Mouse (Mus musculus) small intestine, adult 2 months (tissue): ENCODE data around the gene Fbxo44. TPM values are rescaled to one million over a fixed set of nuclear protein-coding genes. Genes with fewer than 3 reads are reported as not detected.

Source experiments
- H3K27ac ChIP-seq: fragments of 200-500 bp; 2 replicates; pipeline ENCODE4 v1.5.1; 2012; ENCODE audit warnings: low read depth, low read length, control low read depth, inconsistent platforms; ENCODE audit not compliant: insufficient read depth
- H3K27me3 ChIP-seq: fragments of 200-500 bp; 2 replicates; pipeline ENCODE4 v1.6.1; 2012; ENCODE audit warnings: mild to moderate bottlenecking, moderate library complexity, low read length, inconsistent platforms; ENCODE audit not compliant: control insufficient read depth, insufficient read depth
- H3K36me3 ChIP-seq: fragments of 200-500 bp; 2 replicates; pipeline ENCODE4 v1.6.1; 2012; ENCODE audit warnings: mild to moderate bottlenecking, low read length, control low read depth, inconsistent platforms; ENCODE audit not compliant: control insufficient read depth, insufficient read depth
- H3K4me1 ChIP-seq: fragments of 200-500 bp; 2 replicates; pipeline ENCODE4 v1.6.1; 2012; ENCODE audit warnings: low read length, inconsistent platforms, mixed read lengths; ENCODE audit not compliant: control insufficient read depth, insufficient read depth, insufficient read length
- H3K4me3 ChIP-seq: fragments of 200-500 bp; 2 replicates; pipeline ENCODE4 v1.5.1; 2012; ENCODE audit warnings: low read depth, mild to moderate bottlenecking, control low read depth, inconsistent platforms, low read length, moderate library complexity
- CTCF ChIP-seq: fragments of 200-500 bp; IDR thresholded peaks from 2 replicates; pipeline ENCODE4 v1.5.1; 2012; ENCODE audit warnings: low read depth, mild to moderate bottlenecking, control low read depth, inconsistent platforms, low read length, moderate library complexity, mixed read lengths; ENCODE audit not compliant: insufficient replicate concordance, insufficient read length; ENCODE audit errors: extremely low read depth
- POLR2A ChIP-seq: fragments of 200-500 bp; IDR thresholded peaks from 2 replicates; pipeline ENCODE4 v1.6.1; 2012; ENCODE audit warnings: low read depth, mild to moderate bottlenecking, control low read depth, inconsistent platforms, low read length, moderate library complexity
- WGBS: fragments of 180-500 bp; shearing (Covaris S2); methylation state at CpG from one replicate; pipeline ENCODE4 v1.1.7; 2018; 5-methylcytosine and 5-hydroxymethylcytosine counted together
- polyA plus RNA-seq: library from polyadenylated mRNA; depleted of rRNA; stranded (reverse); fragments of >200 nt; gene quantifications from 2 replicates; pipeline ENCODE4 v1.2.3, GENCODE M21; 2012; rRNA removed

Gene Fbxo44
- polyA plus RNA-seq: 7.3 and 17.7 TPM in 2 replicates

DNA sequence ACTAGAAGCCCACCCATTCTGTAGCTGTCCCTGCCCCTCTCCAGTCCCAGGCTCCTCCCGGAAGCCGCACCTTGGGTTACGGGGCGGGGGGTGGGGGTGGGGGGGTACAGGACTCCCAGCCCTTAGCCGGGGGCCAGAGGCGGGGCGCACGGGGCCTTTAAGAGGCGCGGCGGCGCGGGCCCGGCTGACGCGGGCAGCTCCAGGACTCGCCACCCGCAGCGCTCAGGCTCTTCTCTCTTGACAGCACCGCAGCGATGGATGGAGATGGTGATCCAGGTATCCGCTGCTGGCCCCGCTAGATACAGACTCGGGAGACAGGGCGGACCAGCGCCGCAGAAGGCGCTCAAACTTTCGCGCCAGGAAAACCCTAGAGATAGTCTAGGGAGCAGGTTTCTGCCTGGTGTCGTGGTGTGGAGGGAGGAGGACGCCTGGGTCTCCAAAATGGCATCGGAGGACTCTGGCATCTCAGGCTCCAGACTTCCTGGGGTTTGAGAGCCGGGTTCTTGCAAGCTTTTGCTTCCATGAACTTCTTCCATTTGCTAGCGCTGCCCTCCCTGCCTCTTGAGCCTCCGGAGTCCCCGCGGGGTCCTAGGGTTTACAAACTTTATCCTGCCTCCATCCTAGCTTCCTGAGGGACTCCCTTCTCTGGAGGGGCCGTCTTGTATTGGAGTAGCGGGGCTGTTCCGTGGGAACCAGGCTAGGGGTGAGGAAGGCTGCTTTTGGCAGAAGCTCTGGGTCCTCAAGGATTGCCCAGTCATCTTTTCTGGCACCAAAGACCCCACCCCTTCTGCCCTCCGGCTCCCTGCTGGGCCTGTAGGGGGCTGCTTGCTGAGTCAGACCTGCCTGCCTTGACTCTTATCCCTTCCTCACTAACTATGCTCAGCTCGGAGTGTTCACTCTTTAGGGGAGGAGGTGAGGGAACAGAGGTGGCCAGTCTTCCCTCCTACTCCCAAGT is at the start of gene Fbxo44, which contains the start of gene Fbxo2:
TSS of gene Fbxo44 (minus strand) at position 47 of the 955 bp plus-strand sequence.
TSS of gene Fbxo2 (plus strand) at position 186 of the 955 bp plus-strand sequence.
- no peak for TF ChIP-seq CTCF
- TF ChIP-seq POLR2A: no peak
- Histone ChIP-seq H3K4me3 (peak within 1 kb of the TSS; percentile 74), H3K27me3 (peaks cover 36% of the 10 kb centered on the region), H3K4me1 (peaks cover 15% of the 10 kb centered on the region; the same call in 1 of the 2 replicates), H3K36me3 (no peaks in the 10 kb centered on the region; the same call in 1 of the 2 replicates), H3K27ac (no peak within 1 kb of the TSS)
- 3% methylated on average over 43 of the region's 43 CpGs for WGBS

GRCm38 (mm10) chr4:148204873-148205232 is 44.6 kb upstream of the Fbxo44 start:
- TF ChIP-seq CTCF (no peak), POLR2A (no peak)
- Histone ChIP-seq H3K4me1 (no peaks in the 10 kb centered on the region), H3K27me3 (no peaks in the 10 kb centered on the region), H3K27ac (no peak overlapping the region), H3K4me3 (no peak overlapping the region), H3K36me3 (no peaks in the 10 kb centered on the region)
- 75% methylated on average over 6 of the region's 6 CpGs for WGBS

DNA sequence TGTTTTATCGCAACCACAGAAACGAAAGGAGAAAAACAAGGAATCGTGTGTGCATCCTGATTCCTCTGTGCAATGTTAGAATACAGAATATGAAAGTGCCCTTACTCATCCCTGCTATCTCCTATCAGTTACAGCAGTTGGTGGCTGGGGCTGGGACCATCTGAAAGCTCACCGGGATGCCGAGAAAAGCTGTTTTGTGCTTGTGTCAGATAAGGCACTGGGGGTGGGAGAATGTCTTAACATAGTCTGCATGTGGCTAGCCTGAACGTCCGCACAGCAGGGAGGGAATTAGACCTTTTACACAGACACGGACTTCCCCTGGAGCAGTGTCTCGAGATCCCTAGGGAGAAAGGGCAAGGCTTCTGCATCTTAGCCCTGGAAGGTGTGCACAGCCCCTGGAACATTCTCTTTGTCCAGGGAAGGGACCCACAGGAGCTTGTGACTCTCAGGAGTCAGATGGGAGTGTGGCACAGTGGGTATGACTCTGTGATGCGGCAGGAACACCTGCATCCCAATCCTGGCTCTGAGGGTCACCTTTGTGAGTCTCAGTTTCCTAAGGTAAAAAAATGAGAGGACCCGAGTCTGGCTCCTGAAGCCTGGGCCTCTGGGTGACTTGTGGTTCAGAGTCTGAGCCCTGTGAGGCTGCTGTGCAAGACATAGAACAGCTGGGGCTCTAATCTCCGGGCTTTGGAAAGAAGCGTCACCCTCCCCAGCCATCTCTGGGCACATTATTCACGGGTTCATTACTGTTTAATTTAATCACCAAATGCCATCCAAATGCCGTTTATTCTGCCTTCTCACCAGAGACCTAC is 44.0 kb upstream of the Fbxo44 start:
- Histone ChIP-seq H3K4me1 (no peaks in the 10 kb centered on the region), H3K4me3 (no peak overlapping the region), H3K27me3 (no peaks in the 10 kb centered on the region), H3K27ac (no peak overlapping the region), H3K36me3 (no peaks in the 10 kb centered on the region)
- 68% methylated on average over 15 of the region's 15 CpGs for WGBS
- TF ChIP-seq POLR2A (no peak), CTCF (no peak)

DNA sequence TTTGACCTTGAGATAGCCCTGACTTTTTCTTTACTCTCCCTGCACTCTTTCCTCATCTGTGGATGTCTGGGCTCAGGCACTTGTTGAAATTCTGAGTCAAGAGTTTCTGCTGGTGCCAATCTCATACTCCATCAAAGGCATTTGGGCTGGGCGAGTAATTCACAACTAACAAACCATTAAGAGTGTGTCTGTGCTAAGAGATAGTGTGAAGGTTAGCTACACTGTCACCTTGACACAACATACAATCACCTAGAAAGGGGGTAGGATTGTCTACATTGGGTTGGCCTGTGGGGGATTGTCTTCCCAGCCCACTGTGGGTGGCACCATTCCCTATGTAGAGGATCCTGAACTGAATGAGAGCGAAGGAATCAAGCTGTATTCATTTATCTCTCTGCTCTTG is 43.3 kb upstream of the Fbxo44 start:
- no peaks in the 10 kb centered on the region for H3K27me3 ChIP-seq
- TF ChIP-seq CTCF (no peak), POLR2A (no peak)
- H3K4me1 ChIP-seq: no peaks in the 10 kb centered on the region
- H3K4me3 ChIP-seq: no peak overlapping the region
- no peaks in the 10 kb centered on the region for H3K36me3 ChIP-seq
- no peak overlapping the region for H3K27ac ChIP-seq
- 91% methylated on average over 2 of the region's 2 CpGs for WGBS

GRCm38 (mm10) chr4:148198721-148199120 is 38.4 kb upstream of the Fbxo44 start:
- Histone ChIP-seq H3K27me3 (no peaks in the 10 kb centered on the region), H3K36me3 (no peaks in the 10 kb centered on the region), H3K4me1 (no peaks in the 10 kb centered on the region), H3K4me3 (no peak overlapping the region), H3K27ac (no peak overlapping the region)
- WGBS: 56% methylated on average over 10 of the region's 10 CpGs
- TF ChIP-seq POLR2A (no peak), CTCF (no peak)

- Histone ChIP-seq H3K36me3 (no peaks in the 10 kb centered on the region), H3K27ac (no peak overlapping the region), H3K27me3 (no peaks in the 10 kb centered on the region), H3K4me1 (no peaks in the 10 kb centered on the region), H3K4me3 (no peak overlapping the region)
- no peak for TF ChIP-seq POLR2A
Observed at GRCm38 (mm10) chr4:148194400-148194799, 34.1 kb upstream of the Fbxo44 start.
